Mouse (Mus musculus) retina, postnatal 1 day (tissue): Measurements from ENCODE around the gene Vmn1r85.
"Not testable (repeated sequence)": the region's sequence is repeated elsewhere in the genome, so short reads cannot be mapped to it uniquely, and the experiment has no call there.

Source experiments
- DNase-seq: peaks from one replicate; pipeline ENCODE4 v3.0.0-alpha.2; 2012

Gene Vmn1r85

DNA sequence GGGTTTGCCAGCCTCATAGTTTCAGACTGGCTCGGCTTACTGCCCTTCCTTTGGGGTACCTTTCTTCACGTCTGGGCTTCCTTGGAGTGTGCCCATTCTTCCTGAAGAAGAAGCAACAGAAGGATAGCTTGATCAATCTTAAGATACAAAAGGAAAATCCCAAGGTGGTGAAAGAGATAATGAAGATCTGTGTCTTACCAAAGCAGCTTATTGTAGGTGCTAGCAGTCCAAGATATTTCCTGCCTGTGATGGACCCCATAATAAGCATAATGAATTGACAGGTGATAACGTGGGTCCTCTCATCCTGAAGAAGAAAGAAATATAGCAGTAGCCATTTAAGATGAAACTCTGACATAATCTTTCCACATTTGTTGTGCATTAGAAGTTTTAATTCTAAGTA lies at the start of gene Vmn1r85:
Gene Vmn1r85, minus strand, starts transcription at position 101 of the 400 bp plus-strand sequence.
- no peak for DNase-seq

DNA sequence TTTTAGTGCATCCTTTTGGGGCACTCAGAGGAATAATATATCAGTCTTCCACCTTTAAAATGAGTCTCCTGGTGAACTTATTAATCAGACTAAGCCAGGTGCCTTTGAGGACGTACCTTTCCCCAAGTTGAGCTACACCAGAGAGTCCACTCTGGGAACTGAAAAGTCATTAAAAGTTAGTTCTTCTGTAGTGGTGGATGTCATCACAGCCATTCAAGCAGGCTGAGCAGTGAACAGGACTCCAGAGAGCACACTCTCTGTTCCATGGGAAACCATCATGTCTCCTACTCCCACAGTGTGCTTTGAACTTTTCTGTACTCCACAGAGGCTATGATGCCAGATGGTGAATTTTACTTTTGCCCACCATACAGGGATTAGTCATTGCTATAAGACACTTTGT lies 45.1 kb upstream of the Vmn1r85 start, which contains the start of gene Vmn1r87:
Gene Vmn1r87, minus strand, starts transcription at position 101 of the 400 bp plus-strand sequence.
- no peak for DNase-seq

GRCm38 (mm10) chr7:13137340-13137739 lies 42.4 kb upstream of the Vmn1r85 start:
- DNase-seq: no peak

GRCm38 (mm10) chr7:13131856-13132255 lies 36.9 kb upstream of the Vmn1r85 start:
- no peak for DNase-seq

DNA sequence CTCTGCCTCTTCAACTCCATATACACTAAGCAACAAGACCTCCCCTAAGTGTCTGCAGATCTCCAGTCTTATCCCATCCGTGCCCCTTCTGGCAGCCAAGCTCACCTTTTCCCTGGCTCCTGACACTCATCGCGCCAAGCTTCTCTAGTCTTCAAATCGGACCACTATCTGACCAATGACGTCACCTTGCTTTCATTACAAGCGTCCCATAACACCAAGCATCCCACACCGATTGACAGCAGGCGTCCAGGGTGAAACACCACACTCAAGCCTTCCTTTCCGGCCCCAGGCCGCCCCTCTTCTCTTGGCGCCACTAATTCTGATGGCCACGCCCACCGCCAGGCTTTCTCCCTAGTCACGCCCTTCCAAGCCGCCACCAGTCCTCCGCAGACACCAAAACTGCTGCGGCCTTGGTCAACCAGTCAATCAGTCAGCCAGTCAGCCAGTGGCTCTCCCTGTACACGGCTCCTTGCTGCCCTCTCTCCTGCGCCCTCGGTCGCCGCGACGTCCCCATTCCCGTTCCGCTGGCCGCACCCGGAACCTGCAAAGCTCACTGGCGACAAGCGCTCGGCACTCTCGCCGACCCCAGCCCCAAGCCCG lies 28.7 kb upstream of the Vmn1r85 start:
- DNase-seq: peak; percentile 2

GRCm38 (mm10) chr7:13119817-13120216 lies 24.8 kb upstream of the Vmn1r85 start, which contains the start of gene Vmn1r86:
Gene Vmn1r86, minus strand, starts transcription at chr7:13119917.
- DNase-seq: no peak

GRCm38 (mm10) chr7:13072293-13072692 lies 22.7 kb downstream of the Vmn1r85 start:
- DNase-seq: no peak

GRCm38 (mm10) chr7:13063399-13063798 lies 31.6 kb downstream of the Vmn1r85 start:
- not testable (repeated sequence) for DNase-seq

DNA sequence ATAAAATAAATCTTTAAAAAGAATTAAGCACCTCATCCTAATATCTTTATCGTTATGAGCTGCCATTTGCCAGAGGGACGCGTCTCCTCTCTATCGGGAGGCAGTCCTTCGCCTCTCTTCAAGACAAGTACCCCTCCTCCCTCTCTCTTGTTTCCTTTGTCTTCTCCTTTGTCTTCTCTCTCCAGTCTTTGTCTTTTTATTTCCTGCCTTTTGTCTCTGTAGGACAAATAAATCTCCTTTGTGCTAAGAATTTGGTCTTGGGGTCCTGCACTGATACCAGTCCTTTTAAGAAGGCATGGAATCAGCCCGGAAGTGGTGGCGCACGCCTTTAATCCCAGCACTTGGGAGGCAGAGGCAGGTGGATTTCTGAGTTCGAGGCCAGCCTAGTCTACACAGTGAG lies 35.4 kb downstream of the Vmn1r85 start:
- no peak for DNase-seq

- peak; percentile 46 for DNase-seq
Observed at GRCm38 (mm10) chr7:13056913-13057700, 37.9 kb downstream of the Vmn1r85 start.

DNA sequence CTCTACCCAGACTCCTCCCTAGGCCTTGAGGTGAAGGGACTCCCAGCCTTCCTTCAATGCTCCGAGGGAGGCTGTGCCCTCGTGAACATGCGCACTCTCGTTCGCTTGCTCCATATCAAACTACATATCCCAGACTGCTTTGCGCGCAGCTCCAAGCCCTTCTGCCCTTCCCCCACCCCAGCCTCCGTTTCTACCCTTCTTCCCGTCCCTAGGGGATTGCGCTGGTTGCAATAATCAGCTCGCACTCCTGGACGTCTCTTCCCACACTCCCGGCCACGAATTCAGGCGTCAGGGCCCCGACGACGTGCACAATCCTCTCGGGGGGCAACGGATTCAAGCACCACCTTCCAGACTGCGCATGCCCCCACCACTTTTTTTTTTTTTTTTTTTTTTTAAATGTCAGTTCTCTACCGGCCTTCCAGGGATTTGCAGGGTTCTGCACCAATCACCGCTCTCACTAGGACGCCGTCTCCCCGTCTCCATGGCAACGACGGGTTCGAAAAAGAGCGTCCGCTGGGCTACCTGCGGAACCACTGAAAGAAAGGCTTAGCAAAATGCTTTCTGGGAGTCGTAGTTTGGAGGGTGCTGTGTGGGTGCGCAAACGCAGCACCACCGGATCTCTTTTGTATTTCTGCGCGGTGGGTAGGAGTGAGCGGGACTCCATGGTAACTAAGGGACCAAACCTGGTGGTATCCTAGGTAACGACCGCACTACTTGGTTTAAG lies 40.5 kb downstream of the Vmn1r85 start, which contains the start of gene Mzf1:
Gene Mzf1, minus strand, starts transcription at position 478 of the 724 bp plus-strand sequence.
- DNase-seq: peak; percentile 99

DNA sequence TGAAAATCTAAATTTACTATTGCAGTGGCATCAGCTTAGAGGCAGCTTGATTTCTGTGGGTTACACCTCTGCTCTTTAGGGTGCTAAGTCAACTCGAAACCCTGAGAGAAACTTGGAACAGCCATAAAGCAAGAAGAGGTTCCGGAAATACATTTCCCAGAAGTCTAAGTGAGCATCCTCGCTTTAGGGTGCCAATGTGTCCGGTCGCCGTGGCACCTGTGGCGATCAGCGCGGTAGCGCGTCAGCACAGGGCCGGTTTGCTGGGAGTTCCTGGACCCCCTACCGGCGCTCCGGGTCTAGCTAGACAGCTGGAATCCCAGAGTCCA lies 41.0 kb downstream of the Vmn1r85 start:
- no peak for DNase-seq

- DNase-seq: no peak
Observed at GRCm38 (mm10) chr7:13053501-13053900, 41.5 kb downstream of the Vmn1r85 start.

DNA sequence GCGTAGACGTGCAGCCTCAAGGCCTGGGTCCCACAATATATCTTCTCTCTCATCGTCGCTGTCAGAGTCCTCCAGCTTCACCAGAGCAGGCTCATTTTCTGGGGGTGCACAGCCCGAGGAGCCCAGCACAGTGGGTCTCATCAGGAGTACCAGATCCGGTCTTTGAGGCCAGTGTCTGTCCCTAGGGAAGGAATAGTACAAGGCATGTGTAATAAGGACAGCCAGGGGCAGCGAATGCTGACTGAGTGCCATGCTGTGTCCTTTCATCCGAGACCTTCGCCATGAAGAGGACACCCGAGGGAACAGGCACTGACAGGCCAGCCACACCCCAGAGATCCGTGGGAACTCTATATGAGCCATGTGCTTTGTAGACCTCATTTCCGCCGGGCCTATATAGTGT lies 42.0 kb downstream of the Vmn1r85 start:
- no peak for DNase-seq

DNA sequence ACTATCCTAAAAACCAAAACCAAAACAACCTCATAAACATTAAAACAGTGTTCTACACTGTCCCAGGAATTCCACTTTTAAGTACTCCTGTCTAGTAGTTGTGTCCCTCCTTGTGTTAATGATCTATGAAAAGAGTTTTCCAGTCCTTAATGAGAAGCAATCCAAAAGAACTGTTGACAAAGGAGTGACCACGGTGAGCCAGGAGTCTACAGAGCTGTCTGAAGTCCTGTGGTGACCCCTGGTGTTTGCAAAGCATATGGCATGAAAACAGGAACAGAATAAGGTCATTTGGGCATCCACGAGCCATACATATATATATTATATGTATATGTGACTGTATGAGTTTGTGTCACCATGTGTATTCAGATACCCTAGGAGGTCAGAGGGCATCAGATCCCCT lies 48.9 kb downstream of the Vmn1r85 start:
- DNase-seq: peak; percentile 87

GRCm38 (mm10) chr7:13044254-13044625 lies 50.7 kb downstream of the Vmn1r85 start:
- no peak for DNase-seq

- DNase-seq: peak; percentile 62
Observed at GRCm38 (mm10) chr7:13043445-13044253, 51.3 kb downstream of the Vmn1r85 start.

DNA sequence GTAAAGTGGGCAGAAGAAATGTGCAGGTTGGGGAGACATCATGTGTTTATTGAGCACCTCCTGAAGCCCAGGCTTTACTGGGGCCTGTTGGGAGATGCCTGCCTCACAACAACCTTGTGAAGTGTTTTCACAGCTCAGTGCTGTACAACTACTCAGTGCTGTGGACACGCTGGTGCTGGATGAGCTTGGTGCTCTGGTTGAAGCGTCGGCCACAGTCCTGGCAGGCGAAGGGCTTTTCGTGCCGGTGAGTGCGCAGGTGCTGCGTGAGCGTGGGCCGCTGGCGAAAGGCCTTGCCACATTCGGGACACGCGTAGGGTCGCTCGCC lies 51.9 kb downstream of the Vmn1r85 start:
- no peak for DNase-seq

DNA sequence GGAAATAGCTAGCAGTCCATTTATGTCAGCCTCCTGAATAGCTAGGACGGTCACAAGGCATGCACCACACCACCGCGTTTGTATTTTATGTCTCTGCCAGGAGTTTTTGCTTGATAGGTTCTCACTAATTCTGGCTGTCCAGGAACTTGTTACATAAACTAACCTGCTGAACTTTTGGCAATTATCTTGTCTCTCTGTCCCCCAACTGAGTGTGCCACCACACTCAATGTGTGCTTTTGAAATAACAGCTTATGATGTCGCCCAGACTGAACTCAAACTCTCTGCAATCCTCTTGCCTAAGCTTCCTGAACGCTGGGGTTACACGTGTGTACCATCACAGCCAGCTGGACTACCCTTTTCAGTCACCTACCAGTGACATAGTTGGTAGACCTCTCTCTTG lies 52.5 kb downstream of the Vmn1r85 start:
- DNase-seq: no peak

DNA sequence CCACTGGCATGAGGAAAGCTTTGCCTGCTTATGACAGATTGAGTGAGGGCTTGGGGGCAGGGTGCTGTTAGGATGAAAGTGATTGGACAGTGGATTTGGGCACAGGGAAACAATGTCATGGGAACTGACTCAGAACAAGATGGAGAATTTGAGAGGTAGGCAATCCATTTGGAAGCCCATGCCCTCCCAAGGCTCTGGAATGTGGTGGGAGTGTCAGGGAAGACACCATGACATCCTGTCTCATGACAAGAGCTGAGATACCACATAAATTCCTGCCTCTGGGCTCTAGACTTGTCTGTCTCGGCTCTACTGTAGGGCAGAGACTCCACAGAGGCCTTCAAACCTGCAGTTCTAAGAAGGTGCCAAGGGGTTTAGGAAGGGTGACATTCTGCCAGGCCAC lies 53.7 kb downstream of the Vmn1r85 start:
- DNase-seq: no peak

DNA sequence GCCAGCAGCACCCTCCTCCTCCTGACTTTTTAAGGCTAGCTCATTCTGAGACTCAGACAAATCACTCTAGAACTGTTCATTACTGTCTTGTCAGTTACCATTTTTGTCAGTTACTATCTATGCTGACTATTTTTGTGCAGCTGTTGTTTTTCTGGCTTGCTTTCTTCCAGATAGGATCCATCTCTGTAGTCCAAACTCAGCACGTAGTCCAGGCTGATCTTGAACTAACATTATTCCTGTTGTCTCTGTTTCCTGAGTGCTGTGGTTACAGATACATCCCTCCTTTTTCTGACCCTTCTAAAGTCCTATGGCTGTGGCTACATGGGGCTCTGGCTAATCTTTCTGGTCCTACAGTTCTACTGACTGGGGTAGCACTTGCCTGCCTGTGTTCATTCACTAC lies 55.8 kb downstream of the Vmn1r85 start:
- no peak for DNase-seq

DNA sequence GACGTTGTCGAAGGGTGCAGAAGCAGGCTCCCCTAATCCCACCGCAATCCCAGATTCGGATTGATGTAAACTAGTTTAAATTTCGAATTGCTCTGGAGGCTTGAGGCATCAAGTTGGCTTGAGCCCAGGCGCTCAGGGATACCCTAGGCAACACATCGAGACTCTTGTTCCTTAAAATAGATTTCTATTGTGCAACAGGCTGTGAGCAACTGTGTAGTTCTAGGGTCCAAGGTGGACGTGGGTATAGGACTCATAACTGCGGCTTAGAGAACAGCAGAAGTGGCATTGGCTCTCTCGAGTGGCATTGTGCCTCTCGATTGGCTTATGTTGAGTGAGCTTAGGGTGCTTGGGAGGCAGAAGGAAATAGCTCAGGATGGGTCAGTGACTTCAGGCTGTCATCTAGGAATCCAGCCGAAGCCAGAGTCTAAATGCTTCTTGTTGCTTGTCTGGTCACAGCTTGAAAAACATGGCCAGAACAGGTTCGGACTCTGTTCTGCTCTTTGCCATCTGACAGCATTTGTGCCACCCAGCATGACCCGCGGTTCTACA lies 56.3 kb downstream of the Vmn1r85 start:
- DNase-seq: peak; percentile 40
